Mouse (Mus musculus): Measurements from ENCODE around the gene Sstr3. TPM values are rescaled to one million over a fixed set of nuclear protein-coding genes. Genes with fewer than 3 reads are reported as not detected.

Gene Sstr3
- polyA plus RNA-seq, 1 experiment from 2014 or later: 0.18 TPM

- Histone ChIP-seq H3K9ac (replicated peaks; ENCODE audit: low read length) (no peak overlapping the region), H3K36me3 (ENCODE audit: control insufficient read depth, insufficient read depth, low read length) (no peaks in the 10 kb centered on the region), H3K27ac (replicated peaks; ENCODE audit: low read depth, low read length) (no peak overlapping the region), H3K4me1 (ENCODE audit: control insufficient read depth, insufficient read depth, low read length) (no peaks in the 10 kb centered on the region), H3K27me3 (ENCODE audit: control insufficient read depth, insufficient read depth, low read length) (no peaks in the 10 kb centered on the region), H3K4me3 (replicated peaks; ENCODE audit: low read depth, low read length) (no peak overlapping the region), H3K4me2 (ENCODE audit: low read length) (no peak overlapping the region), H3K9me3 (ENCODE audit: control insufficient read depth, low read length) (no peaks in the 10 kb centered on the region)
- ATAC-seq (ENCODE audit: low FRiP score, low TSS enrichment): no peak
- no peak for DNase-seq
- WGBS: 77% methylated on average over 9 of the region's 9 CpGs
These were observed 23.2 kb upstream of the Sstr3 start for GRCm38 (mm10) chr15:78567608-78568120.

DNA sequence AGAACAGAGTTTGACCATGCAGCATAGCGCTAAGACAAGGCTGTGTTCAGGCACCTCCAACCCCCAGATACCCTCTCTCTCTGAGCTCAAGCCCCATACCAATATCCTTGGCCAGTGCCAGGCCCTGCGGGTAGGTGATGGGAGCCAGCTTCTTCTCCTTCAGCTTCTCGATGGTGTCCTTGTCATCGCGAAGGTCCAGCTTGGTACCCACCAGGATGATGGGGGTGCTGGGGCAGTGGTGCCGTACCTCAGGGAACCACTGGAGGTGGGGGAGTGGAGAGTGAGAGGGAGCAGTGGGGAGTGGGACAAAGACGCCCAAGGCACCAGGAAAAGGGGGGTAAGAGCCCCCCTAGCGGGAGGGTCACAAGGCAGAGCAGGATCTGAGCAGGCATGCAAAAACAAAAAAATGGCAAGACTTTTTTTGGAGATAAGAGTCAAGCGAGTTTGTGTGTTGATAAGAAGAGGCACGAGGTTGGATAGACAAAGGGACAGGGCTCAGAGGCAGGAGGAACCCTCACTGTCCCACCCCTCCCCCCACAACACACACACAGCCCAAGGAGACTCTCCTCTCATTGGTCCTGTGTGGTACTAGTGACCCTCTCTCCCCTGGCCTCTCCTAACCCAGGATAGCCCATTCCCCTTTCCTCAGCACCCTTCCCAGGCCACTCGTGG lies 20.4 kb upstream of the Sstr3 start:
- Histone ChIP-seq H3K9me3 (ENCODE audit: control insufficient read depth, low read length) (no peaks in the 10 kb centered on the region), H3K27me3 (ENCODE audit: control insufficient read depth, insufficient read depth, low read length) (no peaks in the 10 kb centered on the region), H3K27ac (replicated peaks; ENCODE audit: low read depth, low read length) (no peak overlapping the region), H3K4me1 (ENCODE audit: control insufficient read depth, insufficient read depth, low read length) (no peaks in the 10 kb centered on the region), H3K9ac (replicated peaks; ENCODE audit: low read length) (no peak overlapping the region), H3K36me3 (ENCODE audit: control insufficient read depth, insufficient read depth, low read length) (no peaks in the 10 kb centered on the region), H3K4me2 (ENCODE audit: low read length) (no peak overlapping the region), H3K4me3 (replicated peaks; ENCODE audit: low read depth, low read length) (no peak overlapping the region)
- WGBS: 76% methylated on average over 11 of the region's 11 CpGs
- DNase-seq (no peak), ATAC-seq (ENCODE audit: low FRiP score, low TSS enrichment) (no peak)

DNA sequence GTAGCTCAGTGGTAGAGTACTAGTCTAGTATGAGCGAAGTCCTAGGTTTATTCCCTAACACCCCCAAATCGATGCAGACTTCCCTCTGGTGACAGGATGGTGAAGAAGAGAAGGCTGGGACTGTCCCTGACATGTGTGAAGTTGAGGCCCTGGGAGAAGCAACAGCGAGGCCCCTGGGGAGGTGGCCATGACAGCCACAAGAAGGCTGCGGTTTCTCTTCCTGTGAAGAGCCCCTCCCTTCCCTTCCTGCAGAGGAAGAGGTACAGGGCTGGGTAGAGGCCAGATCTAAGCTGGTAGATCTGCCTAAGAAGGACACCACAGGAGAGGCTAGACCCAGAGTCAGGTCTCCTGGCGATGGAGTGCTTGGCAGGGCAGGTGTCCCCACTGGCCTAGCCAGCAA lies 19.5 kb upstream of the Sstr3 start:
- Histone ChIP-seq H3K4me3 (replicated peaks; ENCODE audit: low read depth, low read length) (no peak overlapping the region), H3K4me1 (ENCODE audit: control insufficient read depth, insufficient read depth, low read length) (no peaks in the 10 kb centered on the region), H3K9ac (replicated peaks; ENCODE audit: low read length) (no peak overlapping the region), H3K36me3 (ENCODE audit: control insufficient read depth, insufficient read depth, low read length) (no peaks in the 10 kb centered on the region), H3K27ac (replicated peaks; ENCODE audit: low read depth, low read length) (no peak overlapping the region), H3K4me2 (ENCODE audit: low read length) (no peak overlapping the region), H3K27me3 (ENCODE audit: control insufficient read depth, insufficient read depth, low read length) (no peaks in the 10 kb centered on the region), H3K9me3 (ENCODE audit: control insufficient read depth, low read length) (no peaks in the 10 kb centered on the region)
- 85% methylated on average over 5 of the region's 5 CpGs for WGBS
- ATAC-seq (ENCODE audit: low FRiP score, low TSS enrichment) (no peak), DNase-seq (no peak)

DNA sequence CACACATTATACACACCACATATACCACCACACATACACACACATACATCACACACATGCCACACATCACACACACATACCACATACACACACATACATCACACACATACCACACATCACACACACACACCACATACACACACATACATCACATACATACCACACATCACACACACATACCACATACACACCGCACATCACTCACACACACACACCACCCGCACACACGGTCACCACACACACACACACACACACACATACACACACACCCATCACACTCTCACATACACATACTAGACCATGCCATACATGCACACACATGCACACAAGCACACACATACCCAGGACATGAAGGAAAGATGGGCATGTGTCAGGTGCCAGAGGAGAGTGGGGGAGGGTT lies 18.9 kb upstream of the Sstr3 start:
- Histone ChIP-seq H3K36me3 (ENCODE audit: control insufficient read depth, insufficient read depth, low read length) (no peaks in the 10 kb centered on the region), H3K27ac (replicated peaks; ENCODE audit: low read depth, low read length) (no peak overlapping the region), H3K4me2 (ENCODE audit: low read length) (no peak overlapping the region), H3K9me3 (ENCODE audit: control insufficient read depth, low read length) (no peaks in the 10 kb centered on the region), H3K9ac (replicated peaks; ENCODE audit: low read length) (no peak overlapping the region), H3K4me3 (replicated peaks; ENCODE audit: low read depth, low read length) (no peak overlapping the region), H3K27me3 (ENCODE audit: control insufficient read depth, insufficient read depth, low read length) (no peaks in the 10 kb centered on the region), H3K4me1 (ENCODE audit: control insufficient read depth, insufficient read depth, low read length) (no peaks in the 10 kb centered on the region)
- no peak for DNase-seq
- WGBS: 96% methylated on average over 3 of the region's 3 CpGs
- no peak for ATAC-seq (ENCODE audit: low FRiP score, low TSS enrichment)

- 50% methylated on average over 11 of the region's 11 CpGs for WGBS
- H3K4me2 ChIP-seq (ENCODE audit: low read length): no peak overlapping the region
- H3K27ac ChIP-seq (replicated peaks; ENCODE audit: low read depth, low read length): no peak overlapping the region
- no peak for DNase-seq
- no peaks in the 10 kb centered on the region for H3K4me1 ChIP-seq (ENCODE audit: control insufficient read depth, insufficient read depth, low read length)
- H3K36me3 ChIP-seq (ENCODE audit: control insufficient read depth, insufficient read depth, low read length): no peaks in the 10 kb centered on the region
- H3K9me3 ChIP-seq (ENCODE audit: control insufficient read depth, low read length): no peaks in the 10 kb centered on the region
- ATAC-seq (ENCODE audit: low FRiP score, low TSS enrichment): no peak
- no peaks in the 10 kb centered on the region for H3K27me3 ChIP-seq (ENCODE audit: control insufficient read depth, insufficient read depth, low read length)
- no peak overlapping the region for H3K9ac ChIP-seq (replicated peaks; ENCODE audit: low read length)
- no peak overlapping the region for H3K4me3 ChIP-seq (replicated peaks; ENCODE audit: low read depth, low read length)
These were observed 14.9 kb upstream of the Sstr3 start for GRCm38 (mm10) chr15:78559141-78559979.

GRCm38 (mm10) chr15:78557693-78558535 lies 13.4 kb upstream of the Sstr3 start:
- Histone ChIP-seq H3K4me2 (ENCODE audit: low read length) (no peak overlapping the region), H3K4me3 (replicated peaks; ENCODE audit: low read depth, low read length) (no peak overlapping the region), H3K4me1 (ENCODE audit: control insufficient read depth, insufficient read depth, low read length) (no peaks in the 10 kb centered on the region), H3K36me3 (ENCODE audit: control insufficient read depth, insufficient read depth, low read length) (no peaks in the 10 kb centered on the region), H3K9ac (replicated peaks; ENCODE audit: low read length) (no peak overlapping the region), H3K27me3 (ENCODE audit: control insufficient read depth, insufficient read depth, low read length) (no peaks in the 10 kb centered on the region), H3K9me3 (ENCODE audit: control insufficient read depth, low read length) (no peaks in the 10 kb centered on the region; the same call in 1 of the 2 replicates), H3K27ac (replicated peaks; ENCODE audit: low read depth, low read length) (no peak overlapping the region)
- no peak for ATAC-seq (ENCODE audit: low FRiP score, low TSS enrichment)
- DNase-seq: no peak
- WGBS: 69% methylated on average over 10 of the region's 10 CpGs

DNA sequence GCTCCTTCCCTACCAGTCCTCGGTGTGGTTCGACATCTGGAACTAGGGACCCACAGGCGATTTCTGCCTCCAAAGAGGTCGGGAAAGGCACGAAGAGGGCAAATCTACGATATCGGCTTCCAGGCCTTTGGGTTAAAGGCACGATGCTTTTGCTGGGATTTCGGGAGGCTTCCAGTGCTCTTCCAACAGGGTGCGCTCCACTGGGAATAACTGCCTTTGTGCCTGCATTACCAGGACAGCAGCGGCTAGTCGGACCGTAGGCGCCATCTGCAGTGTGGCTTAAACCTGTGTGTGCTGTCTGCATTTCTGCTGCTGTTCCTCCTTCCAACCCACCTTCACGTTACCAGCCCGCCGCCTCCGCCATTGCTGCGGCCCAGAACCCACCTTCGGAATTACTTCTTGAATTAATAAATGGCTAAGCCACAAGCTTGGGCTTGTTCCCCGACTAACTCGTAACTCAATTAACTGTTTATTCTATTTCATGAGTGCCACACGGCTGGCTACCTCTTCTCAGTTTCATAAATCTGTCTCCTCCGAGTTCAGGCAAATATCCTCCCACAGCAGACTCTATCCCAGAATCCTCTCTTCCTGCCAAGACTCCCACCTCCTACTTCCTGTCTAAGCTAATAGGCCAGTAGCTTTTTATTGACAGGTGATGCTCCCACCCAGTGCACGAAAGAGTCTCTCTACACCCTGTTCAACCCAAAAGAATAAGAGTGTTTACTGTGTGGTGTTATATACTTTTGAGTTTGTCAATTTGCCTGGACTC lies 10.2 kb upstream of the Sstr3 start:
- Histone ChIP-seq H3K4me1 (ENCODE audit: control insufficient read depth, insufficient read depth, low read length) (no peaks in the 10 kb centered on the region), H3K27ac (replicated peaks; ENCODE audit: low read depth, low read length) (no peak overlapping the region), H3K4me2 (ENCODE audit: low read length) (0 out of 2 replicates have a peak overlapping the region, but pooled peaks have one; percentile 0), H3K9ac (replicated peaks; ENCODE audit: low read length) (no peak overlapping the region), H3K27me3 (ENCODE audit: control insufficient read depth, insufficient read depth, low read length) (no peaks in the 10 kb centered on the region), H3K36me3 (ENCODE audit: control insufficient read depth, insufficient read depth, low read length) (no peaks in the 10 kb centered on the region), H3K4me3 (replicated peaks; ENCODE audit: low read depth, low read length) (no peak overlapping the region), H3K9me3 (ENCODE audit: control insufficient read depth, low read length) (peaks cover 4% of the 10 kb centered on the region)
- no peak for DNase-seq
- ATAC-seq (ENCODE audit: low FRiP score, low TSS enrichment): no peak
- WGBS: 64% methylated on average over 25 of the region's 25 CpGs

GRCm38 (mm10) chr15:78549189-78549734 lies 4.8 kb upstream of the Sstr3 start:
- Histone ChIP-seq H3K4me3 (replicated peaks; ENCODE audit: low read depth, low read length) (no peak overlapping the region), H3K27me3 (ENCODE audit: control insufficient read depth, insufficient read depth, low read length) (no peaks in the 10 kb centered on the region), H3K27ac (replicated peaks; ENCODE audit: low read depth, low read length) (no peak overlapping the region), H3K9me3 (ENCODE audit: control insufficient read depth, low read length) (peaks cover 4% of the 10 kb centered on the region), H3K4me1 (ENCODE audit: control insufficient read depth, insufficient read depth, low read length) (peaks cover 8% of the 10 kb centered on the region), H3K4me2 (ENCODE audit: low read length) (no peak overlapping the region), H3K9ac (replicated peaks; ENCODE audit: low read length) (no peak overlapping the region), H3K36me3 (ENCODE audit: control insufficient read depth, insufficient read depth, low read length) (no peaks in the 10 kb centered on the region)
- 79% methylated on average over 4 of the region's 4 CpGs for WGBS
- ATAC-seq (ENCODE audit: low FRiP score, low TSS enrichment): no peak
- no peak for DNase-seq

Measured in midbrain, embryonic 14.5 days (tissue).